Mouse (Mus musculus) limb, embryonic 10.5 days (tissue): Measurements from ENCODE around the gene Pax4. TPM values are rescaled to one million over a fixed set of nuclear protein-coding genes. Genes with fewer than 3 reads are reported as not detected.

ENCODE experiments used
- DNase-seq: peaks from one replicate; pipeline ENCODE4 v3.0.0-alpha.2; 2017; ENCODE audit warnings: low spot score
- H3K27ac ChIP-seq: fragments of 300-500 bp; sonication (generic); 2 replicates; pipeline ENCODE4 v1.5.1; 2016; ENCODE audit warnings: mild to moderate bottlenecking
- H3K27me3 ChIP-seq: fragments of 300-500 bp; sonication (generic); 2 replicates; pipeline ENCODE4 v1.6.1; 2016; ENCODE audit warnings: low read depth, mild to moderate bottlenecking; ENCODE audit not compliant: poor library complexity, severe bottlenecking
- H3K36me3 ChIP-seq: fragments of 300-500 bp; sonication (generic); 2 replicates; pipeline ENCODE4 v1.6.1; 2016; ENCODE audit warnings: mild to moderate bottlenecking, moderate library complexity
- H3K4me1 ChIP-seq: fragments of 300-500 bp; sonication (generic); 2 replicates; pipeline ENCODE4 v1.6.1; 2016
- H3K4me3 ChIP-seq: fragments of 300-500 bp; sonication (generic); 2 replicates; pipeline ENCODE4 v1.5.1; 2016; ENCODE audit warnings: mild to moderate bottlenecking, moderate library complexity
- H3K9me3 ChIP-seq: fragments of 300-500 bp; sonication (generic); replicated peaks from 2 replicates; pipeline ENCODE4 v1.6.1; 2016; ENCODE audit warnings: mild to moderate bottlenecking
- WGBS: fragments of 180-500 bp; shearing (Covaris S2); methylation state at CpG from one replicate; pipeline ENCODE4 v1.1.7; 2016; 5-methylcytosine and 5-hydroxymethylcytosine counted together
- polyA plus RNA-seq: library from polyadenylated mRNA; unstranded; fragments of >200 nt; fragmentation: Nextera tagmentation; extraction: Ambion mirVana; gene quantifications from 2 replicates; pipeline ENCODE4 v1.2.1, GENCODE M21; 2016

The Pax4 gene
- polyA plus RNA-seq, 1 experiment from 2014 or later = not detected

DNA sequence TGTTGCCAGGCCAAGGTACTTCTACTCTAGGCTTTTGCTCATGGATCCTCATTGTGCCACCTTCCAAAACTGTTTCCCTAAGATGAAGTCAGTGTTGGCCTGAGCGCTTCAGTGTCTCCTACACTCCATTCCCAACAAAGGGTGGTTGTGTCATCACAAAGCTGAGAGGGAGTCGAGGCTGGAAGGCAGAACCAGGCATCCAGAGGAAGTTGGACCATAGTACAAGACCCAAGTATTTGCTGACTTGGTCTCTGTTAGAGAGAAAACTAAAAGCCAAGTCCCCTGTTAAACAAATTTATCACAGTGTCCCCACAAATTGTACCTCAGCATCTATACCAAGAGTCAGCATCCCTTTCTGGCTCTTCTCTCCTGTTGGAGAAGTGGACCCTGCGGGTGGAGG, 20.9 kb downstream of the Pax4 start, which contains the start of gene Gcc1:
TSS of gene Gcc1 (minus strand) at position 101 of the 400 bp plus-strand sequence.
- H3K27me3 ChIP-seq = no peaks in the 10 kb centered on the region
- H3K4me3 ChIP-seq = no peak within 1 kb of the TSS
- H3K36me3 ChIP-seq = peaks cover 27% of the 10 kb centered on the region
- H3K4me1 ChIP-seq = peaks cover 9% of the 10 kb centered on the region
- 88% methylated on average over 3 of the region's 3 CpGs for WGBS
- H3K27ac ChIP-seq = no peak within 1 kb of the TSS
- no peak for DNase-seq
- no peaks in the 10 kb centered on the region for H3K9me3 ChIP-seq

DNA sequence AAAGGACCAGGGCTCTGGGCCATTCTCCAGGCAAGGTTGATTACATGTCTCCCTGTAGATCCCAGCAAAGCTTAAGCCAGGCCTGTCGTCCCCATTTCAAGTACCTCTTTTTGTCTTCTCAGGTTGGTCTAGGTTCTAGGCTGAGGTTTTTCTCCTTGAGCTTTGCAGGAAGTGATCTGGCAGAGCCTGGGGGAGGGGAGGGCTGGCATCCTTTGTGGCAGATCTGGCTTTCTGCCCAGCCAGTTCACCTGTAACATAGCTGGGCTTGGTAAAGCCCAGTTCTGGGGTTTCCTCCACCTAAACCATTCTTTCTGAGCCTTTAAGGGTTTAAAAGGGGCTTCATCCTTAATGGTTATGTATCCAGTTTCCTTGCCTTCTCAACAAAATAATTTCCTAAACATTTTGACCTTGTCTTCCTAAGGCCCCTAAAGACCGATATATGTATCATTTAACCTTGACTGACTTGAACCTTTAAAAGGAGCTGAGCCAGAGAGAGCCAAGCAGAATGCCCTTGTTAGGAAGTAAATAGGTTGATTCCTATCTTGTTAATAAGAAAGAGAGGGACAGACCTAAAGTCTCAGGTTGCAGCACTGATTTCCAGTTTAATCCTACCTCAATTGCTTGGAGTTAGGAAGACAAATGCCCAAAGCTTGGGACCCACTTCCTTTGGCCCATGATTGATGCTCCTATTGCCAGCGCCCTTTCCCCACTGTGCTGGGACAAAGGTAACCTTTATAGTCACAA, 21.9 kb downstream of the Pax4 start, which contains the start of gene Fscn3:
TSS of gene Fscn3 (plus strand) at position 694 of the 744 bp plus-strand sequence.
- Histone ChIP-seq H3K9me3 (no peaks in the 10 kb centered on the region), H3K4me1 (peaks cover 9% of the 10 kb centered on the region), H3K27me3 (no peaks in the 10 kb centered on the region), H3K27ac (no peak within 1 kb of the TSS), H3K4me3 (no peak within 1 kb of the TSS), H3K36me3 (peaks cover 27% of the 10 kb centered on the region)
- DNase-seq = no peak
- WGBS = 84% methylated on average over 3 of the region's 3 CpGs

GRCm38 (mm10) chr6:28425019-28425418, 24.1 kb downstream of the Pax4 start:
- DNase-seq = no peak
- Histone ChIP-seq H3K4me3 (peak overlapping the region; percentile 94), H3K27me3 (no peaks in the 10 kb centered on the region), H3K27ac (no peak overlapping the region), H3K36me3 (peaks cover 27% of the 10 kb centered on the region), H3K9me3 (no peaks in the 10 kb centered on the region), H3K4me1 (peaks cover 30% of the 10 kb centered on the region)
- WGBS = 94% methylated on average over 6 of the region's 6 CpGs

DNA sequence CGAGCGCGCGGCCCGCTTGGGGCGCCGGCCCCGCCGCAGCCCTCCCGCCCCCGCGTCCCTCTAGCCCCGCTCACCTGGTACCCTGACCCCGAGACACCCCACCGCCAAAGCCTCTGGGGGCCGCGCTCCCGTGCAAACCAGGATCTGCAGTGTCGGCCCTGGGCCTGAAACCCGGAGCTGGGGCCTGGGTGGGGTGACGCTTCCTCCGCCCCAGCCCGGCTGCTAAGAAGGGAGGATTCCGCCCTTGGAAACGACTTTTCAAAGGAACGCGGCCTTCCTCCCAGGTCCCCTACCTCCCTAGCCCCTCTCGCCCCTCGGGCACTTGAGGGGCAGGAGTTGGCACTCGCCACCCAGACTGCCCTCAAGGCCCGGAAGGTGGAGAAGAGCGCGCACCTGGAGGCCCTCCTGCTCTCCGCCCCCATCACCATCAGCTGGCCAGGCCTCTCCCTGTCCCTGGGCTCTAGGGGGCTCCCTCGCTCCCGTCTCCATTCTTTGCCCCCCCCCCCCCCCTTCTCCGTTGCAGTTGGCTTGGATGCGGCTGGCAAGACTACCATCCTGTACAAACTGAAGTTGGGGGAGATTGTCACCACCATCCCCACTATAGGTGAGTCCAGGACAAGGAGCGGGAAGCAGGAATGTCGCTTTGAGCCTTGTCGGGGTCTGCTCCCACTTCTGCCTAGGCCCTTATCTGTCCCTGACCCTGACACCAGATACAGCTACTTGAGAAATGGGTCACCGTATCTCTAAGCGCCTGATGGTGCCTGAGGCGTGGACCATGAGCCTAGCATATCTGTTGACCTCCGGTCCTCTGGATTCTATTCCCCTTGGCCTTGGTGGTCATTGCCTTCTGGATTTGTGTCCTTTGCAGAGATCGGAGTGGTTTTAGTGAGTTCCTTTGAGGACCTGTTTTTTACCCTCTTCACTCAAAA, 25.1 kb downstream of the Pax4 start:
- WGBS = 12% methylated on average over 45 of the region's 46 CpGs
- Histone ChIP-seq H3K9me3 (no peaks in the 10 kb centered on the region), H3K36me3 (peaks cover 29% of the 10 kb centered on the region), H3K27ac (peak overlapping the region; percentile 95), H3K4me3 (peak overlapping the region; percentile 94), H3K27me3 (no peaks in the 10 kb centered on the region), H3K4me1 (peaks cover 36% of the 10 kb centered on the region)
- peak; percentile 71 for DNase-seq

DNA sequence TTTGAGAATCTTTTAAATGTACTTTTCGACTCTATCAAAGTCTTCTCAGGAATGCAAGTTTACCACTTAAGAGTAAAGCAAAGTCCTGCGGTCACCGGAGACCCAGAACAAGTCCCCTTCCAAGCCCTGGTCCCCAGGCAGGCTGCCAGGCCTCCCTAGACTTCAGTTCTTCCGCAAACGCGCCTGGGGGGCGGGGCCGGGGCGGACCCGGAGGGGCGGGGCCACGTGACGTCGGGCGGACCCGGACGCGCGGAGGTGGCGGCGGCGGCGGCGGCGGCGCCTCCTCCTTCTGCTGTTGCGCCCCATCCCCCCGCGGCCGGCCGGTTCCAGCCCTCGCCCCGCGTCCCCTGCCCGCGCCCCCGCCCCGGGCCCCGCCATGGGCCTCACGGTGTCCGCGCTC, 25.8 kb downstream of the Pax4 start, which contains the start of gene Arf5:
TSS of gene Arf5 (plus strand) at position 248 of the 400 bp plus-strand sequence.
- peak within 1 kb of the TSS; percentile 95 for H3K27ac ChIP-seq
- H3K4me3 ChIP-seq = peak within 1 kb of the TSS; percentile 94
- peak; percentile 97 for DNase-seq
- peaks cover 36% of the 10 kb centered on the region for H3K36me3 ChIP-seq
- 2% methylated on average over 29 of the region's 42 CpGs for WGBS
- H3K27me3 ChIP-seq = no peaks in the 10 kb centered on the region
- peaks cover 36% of the 10 kb centered on the region for H3K4me1 ChIP-seq
- no peaks in the 10 kb centered on the region for H3K9me3 ChIP-seq

GRCm38 (mm10) chr6:28422651-28423290, 26.4 kb downstream of the Pax4 start:
- Histone ChIP-seq H3K4me3 (peak overlapping the region; percentile 94), H3K9me3 (no peaks in the 10 kb centered on the region), H3K27ac (peak overlapping the region; percentile 95; the same call in 1 of the 2 replicates), H3K27me3 (no peaks in the 10 kb centered on the region), H3K36me3 (peaks cover 42% of the 10 kb centered on the region), H3K4me1 (peaks cover 36% of the 10 kb centered on the region)
- 74% methylated on average over 15 of the region's 15 CpGs for WGBS
- DNase-seq = no peak

- under 1% methylated on average over 27 of the region's 27 CpGs for WGBS
- Histone ChIP-seq H3K27me3 (no peaks in the 10 kb centered on the region), H3K9me3 (no peaks in the 10 kb centered on the region), H3K36me3 (peaks cover 47% of the 10 kb centered on the region), H3K4me3 (peak overlapping the region; percentile 86), H3K4me1 (peaks cover 36% of the 10 kb centered on the region), H3K27ac (peak overlapping the region; percentile 73)
- peak; percentile 95 for DNase-seq
Observed at GRCm38 (mm10) chr6:28421469-28422000, 27.6 kb downstream of the Pax4 start.

GRCm38 (mm10) chr6:28420865-28421264, 28.3 kb downstream of the Pax4 start:
- Histone ChIP-seq H3K4me1 (peaks cover 36% of the 10 kb centered on the region), H3K36me3 (peaks cover 47% of the 10 kb centered on the region), H3K27me3 (no peaks in the 10 kb centered on the region), H3K4me3 (peak overlapping the region; percentile 86), H3K27ac (peak overlapping the region; percentile 73), H3K9me3 (no peaks in the 10 kb centered on the region)
- 25% methylated on average over 13 of the region's 13 CpGs for WGBS
- DNase-seq = no peak

DNA sequence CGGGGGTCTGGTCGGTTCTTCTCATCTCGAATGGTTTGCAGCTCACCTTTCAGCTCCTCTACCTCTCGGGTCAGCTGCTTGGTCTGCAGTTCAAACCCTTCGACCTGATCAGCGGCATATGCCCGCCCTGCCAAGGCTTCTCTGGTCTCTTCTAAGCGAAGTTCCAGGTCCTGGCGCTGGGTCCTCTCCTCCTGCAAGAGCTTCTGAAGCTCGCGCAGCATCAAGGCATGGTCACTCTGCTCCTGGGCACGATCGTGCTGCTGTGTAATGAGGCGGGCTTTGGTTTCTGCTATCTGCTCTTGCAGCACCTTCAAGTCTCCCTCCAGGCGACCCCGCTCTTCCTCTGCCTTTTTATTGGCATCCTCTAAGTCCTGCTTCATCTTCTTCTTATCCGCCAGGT, 28.8 kb downstream of the Pax4 start:
- Histone ChIP-seq H3K4me3 (peak overlapping the region; percentile 86), H3K27ac (no peak overlapping the region), H3K9me3 (no peaks in the 10 kb centered on the region), H3K36me3 (peaks cover 47% of the 10 kb centered on the region), H3K27me3 (no peaks in the 10 kb centered on the region), H3K4me1 (peaks cover 36% of the 10 kb centered on the region)
- DNase-seq = no peak
- 80% methylated on average over 17 of the region's 17 CpGs for WGBS

DNA sequence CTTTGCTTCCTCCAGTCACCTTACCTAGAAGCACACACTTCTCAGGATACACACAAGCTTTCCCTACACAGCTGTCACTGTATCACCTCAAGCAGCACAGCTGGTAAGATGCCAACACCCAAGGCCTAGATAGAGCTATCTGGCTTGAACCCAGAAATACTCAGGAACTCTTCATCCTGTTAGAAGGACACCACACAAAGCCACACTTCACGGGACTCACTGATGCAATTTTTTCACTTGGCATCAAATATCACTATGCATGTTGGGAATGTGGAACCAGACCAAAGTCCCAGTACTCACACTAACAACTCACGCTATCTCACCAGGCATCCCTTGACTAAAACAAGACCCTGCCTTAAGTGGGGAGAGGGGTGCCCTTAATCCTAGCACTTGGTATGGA, 29.5 kb downstream of the Pax4 start:
- H3K9me3 ChIP-seq = no peaks in the 10 kb centered on the region
- 84% methylated on average over 2 of the region's 2 CpGs for WGBS
- no peak overlapping the region for H3K27ac ChIP-seq
- H3K4me1 ChIP-seq = peaks cover 35% of the 10 kb centered on the region
- H3K27me3 ChIP-seq = no peaks in the 10 kb centered on the region
- H3K36me3 ChIP-seq = peaks cover 47% of the 10 kb centered on the region
- H3K4me3 ChIP-seq = no peak overlapping the region
- no peak for DNase-seq

DNA sequence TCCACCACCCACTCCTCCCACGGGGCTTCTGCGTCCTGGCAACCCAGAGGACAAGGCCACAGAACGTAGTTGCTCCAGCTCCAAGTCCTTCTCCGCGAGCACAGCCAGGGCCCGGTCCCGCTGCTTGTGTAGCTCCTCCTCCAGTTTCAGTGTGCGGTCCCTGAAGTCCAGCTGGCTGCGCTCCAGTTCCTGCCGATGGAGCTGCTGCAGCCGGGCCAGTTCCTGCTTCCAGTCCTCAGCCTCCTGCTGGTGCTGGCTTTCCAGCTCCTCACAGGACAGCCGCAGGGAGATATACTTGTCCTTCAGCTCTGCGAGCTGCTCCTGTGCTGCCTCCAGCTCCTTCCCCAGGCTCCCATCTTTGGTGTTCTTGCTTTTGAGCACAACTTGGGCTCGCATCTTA, 30.7 kb downstream of the Pax4 start:
- WGBS = 95% methylated on average over 14 of the region's 14 CpGs
- Histone ChIP-seq H3K27ac (no peak overlapping the region), H3K4me3 (no peak overlapping the region), H3K27me3 (no peaks in the 10 kb centered on the region), H3K4me1 (peaks cover 27% of the 10 kb centered on the region), H3K9me3 (no peaks in the 10 kb centered on the region), H3K36me3 (peaks cover 47% of the 10 kb centered on the region)
- no peak for DNase-seq

GRCm38 (mm10) chr6:28416981-28417380, 32.2 kb downstream of the Pax4 start:
- WGBS = 91% methylated on average over 4 of the region's 4 CpGs
- Histone ChIP-seq H3K4me1 (peaks cover 24% of the 10 kb centered on the region), H3K27ac (no peak overlapping the region), H3K4me3 (no peak overlapping the region), H3K27me3 (no peaks in the 10 kb centered on the region), H3K9me3 (no peaks in the 10 kb centered on the region), H3K36me3 (peaks cover 47% of the 10 kb centered on the region)
- DNase-seq = no peak
